Mouse (Mus musculus): Measurements from ENCODE around the gene Plxna2. TPM values are rescaled to one million over a fixed set of nuclear protein-coding genes. Genes with fewer than 3 reads are reported as not detected.

Gene Plxna2
- total and polyA plus RNA-seq, 3 experiments = under 0.01 to 0.03 TPM; not detected in 1

DNA sequence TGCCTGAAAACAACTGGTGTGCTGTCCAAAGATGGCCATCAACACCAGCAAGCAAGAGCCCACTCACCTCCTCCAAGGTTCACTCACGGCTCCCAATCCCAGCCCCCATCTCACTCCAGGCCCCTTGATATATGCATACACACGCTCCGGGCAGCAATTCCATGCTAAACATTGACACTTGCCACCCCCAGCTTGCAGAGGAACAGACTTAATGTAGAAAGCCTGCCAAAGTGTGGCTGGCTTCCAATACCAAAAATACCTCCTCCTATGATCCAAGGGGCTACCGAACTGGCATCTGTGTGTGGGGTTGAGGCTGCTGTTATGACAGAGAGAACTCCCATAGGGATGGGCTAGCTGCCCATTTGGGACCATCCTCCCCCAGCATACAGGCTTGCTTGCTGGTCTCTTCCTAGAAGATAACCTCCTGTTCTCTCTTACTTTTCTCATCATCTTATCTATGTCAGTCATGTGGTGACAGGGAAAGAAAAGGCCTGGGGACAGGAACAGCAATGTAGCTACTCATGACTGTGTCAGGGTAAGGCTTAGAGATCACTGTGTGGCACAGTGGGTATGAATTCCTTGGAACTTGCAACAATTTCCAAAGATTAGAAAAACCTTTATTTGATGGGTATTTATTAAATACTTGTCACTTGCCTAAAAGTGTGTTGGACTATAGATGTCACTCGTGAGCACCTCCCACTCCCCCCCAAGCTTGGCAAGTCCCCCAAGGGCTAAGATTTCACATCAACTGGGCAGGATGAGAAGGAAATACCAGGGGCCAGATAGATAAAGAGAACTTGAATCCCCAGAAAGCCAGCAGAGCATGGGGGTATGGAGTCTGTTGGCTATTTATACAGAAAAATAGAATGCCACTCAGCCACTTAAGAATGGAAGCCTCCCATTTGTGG is 3.8 kb upstream of the Plxna2 start:
- Histone ChIP-seq H3K4me3 (ENCODE audit: control insufficient read depth in 1 of 2, insufficient read depth in 1 of 2, low read depth in 2 of 2, low read length in 2 of 2) (no peak overlapping the region), H3K36me3 (ENCODE audit: control insufficient read depth in 1 of 2, insufficient read depth in 2 of 2, low read length in 2 of 2) (no peaks in the 10 kb centered on the region), H3K79me2 (ENCODE audit: control insufficient read depth, insufficient read depth, low read length, poor library complexity) (no peaks in the 10 kb centered on the region), H3K27me3 (ENCODE audit: control insufficient read depth in 1 of 2, insufficient read depth in 2 of 2, low read length in 2 of 2) (no peaks in the 10 kb centered on the region), H3K4me1 (ENCODE audit: control insufficient read depth in 1 of 2, insufficient read depth in 2 of 2, low read length in 2 of 2) (no peaks in the 10 kb centered on the region), H3K27ac (ENCODE audit: control insufficient read depth, low read depth, low read length) (no peak overlapping the region), H3K9ac (ENCODE audit: control insufficient read depth, low read depth, low read length, poor library complexity, severe bottlenecking) (no peak overlapping the region), H3K9me3 (replicated peaks; ENCODE audit: insufficient read depth, low read length) (no peaks in the 10 kb centered on the region)
- DNase-seq (ENCODE audit: low read depth, low spot score) = peak; percentile 15
- TF ChIP-seq MYC (IDR thresholded peaks at IDR 0.05; ENCODE audit: low read depth, low read length) = no peak
- TF ChIP-seq GATA1 (IDR thresholded peaks at IDR 0.05; ENCODE audit: low read depth, low read length) = 0 out of 2 replicates have a peak, but pooled peaks have one; percentile 9
- 0 out of 4 replicates have a peak, but pooled peaks of 1 of the 2 experiments have one; percentile 16 for TF ChIP-seq EP300 (IDR thresholded peaks at IDR 0.05; ENCODE audit: low read depth in 1 of 2, low read length in 2 of 2)

GRCm38 (mm10) chr1:194616136-194616535 is 1.9 kb upstream of the Plxna2 start:
- Histone ChIP-seq H3K27me3 (ENCODE audit: control insufficient read depth in 1 of 2, insufficient read depth in 2 of 2, low read length in 2 of 2) (no peaks in the 10 kb centered on the region), H3K36me3 (ENCODE audit: control insufficient read depth in 1 of 2, insufficient read depth in 2 of 2, low read length in 2 of 2) (no peaks in the 10 kb centered on the region), H3K9ac (ENCODE audit: control insufficient read depth, low read depth, low read length, poor library complexity, severe bottlenecking) (no peak overlapping the region), H3K27ac (ENCODE audit: control insufficient read depth, low read depth, low read length) (no peak overlapping the region), H3K9me3 (replicated peaks; ENCODE audit: insufficient read depth, low read length) (no peaks in the 10 kb centered on the region), H3K4me1 (ENCODE audit: control insufficient read depth in 1 of 2, insufficient read depth in 2 of 2, low read length in 2 of 2) (no peaks in the 10 kb centered on the region), H3K4me3 (ENCODE audit: control insufficient read depth in 1 of 2, insufficient read depth in 1 of 2, low read depth in 2 of 2, low read length in 2 of 2) (no peak overlapping the region), H3K79me2 (ENCODE audit: control insufficient read depth, insufficient read depth, low read length, poor library complexity) (no peaks in the 10 kb centered on the region)
- TF ChIP-seq MAX (IDR thresholded peaks at IDR 0.05; ENCODE audit: low read length) (no peak), MAZ (IDR thresholded peaks at IDR 0.05; ENCODE audit: low read depth, low read length) (no peak), CHD2 (IDR thresholded peaks at IDR 0.05; ENCODE audit: low read length) (no peak), JUND (IDR thresholded peaks at IDR 0.05; ENCODE audit: low read depth, low read length) (no peak), USF1 (IDR thresholded peaks at IDR 0.05; ENCODE audit: low read depth, low read length) (no peak), ZMIZ1 (IDR thresholded peaks at IDR 0.05; ENCODE audit: low read depth, low read length) (no peak), GABPA (IDR thresholded peaks at IDR 0.05; ENCODE audit: low read depth, low read length) (no peak), RCOR1 (IDR thresholded peaks at IDR 0.05; ENCODE audit: low read depth, low read length) (no peak), POLR2AphosphoS2 (IDR thresholded peaks at IDR 0.05; ENCODE audit: low read length) (no peak), MEF2A (IDR thresholded peaks at IDR 0.05; ENCODE audit: extremely low read depth, insufficient replicate concordance, low read depth, low read length, poor library complexity, severe bottlenecking) (no peak), SIN3A (IDR thresholded peaks at IDR 0.05; ENCODE audit: low read length) (no peak), E2F4 (IDR thresholded peaks at IDR 0.05; ENCODE audit: borderline replicate concordance, low read depth, low read length) (no peak), BHLHE40 (IDR thresholded peaks at IDR 0.05; ENCODE audit: borderline replicate concordance, low read depth, low read length) (no peak), CHD1 (IDR thresholded peaks at IDR 0.05; ENCODE audit: low read depth, low read length) (no peak), ELF1 (IDR thresholded peaks at IDR 0.05; ENCODE audit: low read depth, low read length) (no peak), ZC3H11A (IDR thresholded peaks at IDR 0.05; ENCODE audit: low read depth, low read length) (no peak), NELFE (IDR thresholded peaks at IDR 0.05; ENCODE audit: low read depth, low read length) (no peak), CTCF (IDR thresholded peaks at IDR 0.05 in 2 of 3, conservative IDR thresholded peaks at IDR 0.05 in 1 of 3; ENCODE audit: control insufficient read depth in 1 of 3, insufficient read depth in 1 of 3, low read depth in 2 of 3, low read length in 3 of 3, poor library complexity in 1 of 3, severe bottlenecking in 1 of 3) (no peak), USF2 (IDR thresholded peaks at IDR 0.05; ENCODE audit: borderline replicate concordance in 1 of 2, insufficient read depth in 1 of 2, low read depth in 1 of 2, low read length in 2 of 2) (no peak), UBTF (IDR thresholded peaks at IDR 0.05; ENCODE audit: borderline replicate concordance, insufficient read depth, low read depth, low read length) (no peak)
- peak; percentile 36 for DNase-seq (ENCODE audit: low read depth, low spot score)

All from MEL (cell line).